Mouse (Mus musculus): ENCODE results near the gene Daam2. TPM values are rescaled to one million over a fixed set of nuclear protein-coding genes. Genes with fewer than 3 reads are reported as not detected.

Gene Daam2
- polyA plus RNA-seq, 1 experiment, result 13.2 TPM

GRCm38 (mm10) chr17:49428751-49429415 lies 135.3 kb downstream of the Daam2 start:
- TF ChIP-seq CTCF (conservative IDR thresholded peaks at IDR 0.05; ENCODE audit: insufficient read depth, insufficient read length, low read depth, low read length) (no peak), POLR2A (IDR thresholded peaks at IDR 0.05; ENCODE audit: low read depth, low read length) (no peak)
- DNase-seq, result peak; percentile 70
- Histone ChIP-seq H3K27me3 (replicated peaks; ENCODE audit: control insufficient read depth, insufficient read depth, low read length) (no peaks in the 10 kb centered on the region), H3K36me3 (ENCODE audit: control insufficient read depth, insufficient read depth, low read length) (no peaks in the 10 kb centered on the region), H3K4me3 (ENCODE audit: insufficient read depth, low read depth, low read length) (peak overlapping the region; percentile 87), H3K27ac (ENCODE audit: insufficient read depth, low read depth, low read length) (peak overlapping the region; percentile 78), H3K4me1 (ENCODE audit: control insufficient read depth, insufficient read depth, low read length) (peaks cover 28% of the 10 kb centered on the region)
- 12% methylated on average over 13 of the region's 13 CpGs for WGBS

DNA sequence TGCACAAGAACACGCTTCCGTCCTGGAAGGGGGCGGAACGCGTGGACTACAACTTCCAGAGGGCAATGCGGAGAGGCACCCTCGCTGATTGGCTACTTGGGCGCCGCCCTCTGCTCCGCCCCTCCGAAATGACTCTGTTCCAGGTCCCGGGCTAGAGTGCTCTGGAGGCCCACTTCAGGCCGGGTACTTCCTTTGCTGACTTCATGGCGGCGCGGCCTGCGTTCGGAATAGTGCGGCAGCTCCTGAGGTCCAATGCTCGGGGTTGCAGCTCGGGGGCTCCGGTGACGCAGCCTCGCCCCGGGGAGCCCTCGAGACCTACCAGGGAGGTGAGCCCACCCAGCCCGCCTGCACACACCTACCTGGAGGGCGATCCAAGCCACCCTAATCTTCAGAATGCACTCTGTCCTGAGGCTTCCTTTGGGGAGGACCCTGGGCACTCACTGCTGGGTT lies 135.9 kb downstream of the Daam2 start, which contains the start of gene Mocs1:
Gene Mocs1 (plus strand): TSS at position 124 of the 450 bp plus-strand sequence.
- under 1% methylated on average over 28 of the region's 28 CpGs for WGBS
- Histone ChIP-seq H3K4me1 (ENCODE audit: control insufficient read depth, insufficient read depth, low read length) (peaks cover 28% of the 10 kb centered on the region), H3K27ac (ENCODE audit: insufficient read depth, low read depth, low read length) (peak within 1 kb of the TSS; percentile 78), H3K4me3 (ENCODE audit: insufficient read depth, low read depth, low read length) (peak within 1 kb of the TSS; percentile 87), H3K27me3 (replicated peaks; ENCODE audit: control insufficient read depth, insufficient read depth, low read length) (no peaks in the 10 kb centered on the region), H3K36me3 (ENCODE audit: control insufficient read depth, insufficient read depth, low read length) (no peaks in the 10 kb centered on the region)
- TF ChIP-seq CTCF (conservative IDR thresholded peaks at IDR 0.05; ENCODE audit: insufficient read depth, insufficient read length, low read depth, low read length), result no peak
- peak; percentile 84 for TF ChIP-seq POLR2A (IDR thresholded peaks at IDR 0.05; ENCODE audit: low read depth, low read length)
- DNase-seq, result peak; percentile 98

GRCm38 (mm10) chr17:49427631-49428238 lies 136.4 kb downstream of the Daam2 start:
- 22% methylated on average over 9 of the region's 9 CpGs for WGBS
- Histone ChIP-seq H3K27me3 (replicated peaks; ENCODE audit: control insufficient read depth, insufficient read depth, low read length) (no peaks in the 10 kb centered on the region), H3K27ac (ENCODE audit: insufficient read depth, low read depth, low read length) (no peak overlapping the region), H3K4me3 (ENCODE audit: insufficient read depth, low read depth, low read length) (no peak overlapping the region), H3K36me3 (ENCODE audit: control insufficient read depth, insufficient read depth, low read length) (no peaks in the 10 kb centered on the region), H3K4me1 (ENCODE audit: control insufficient read depth, insufficient read depth, low read length) (peaks cover 23% of the 10 kb centered on the region)
- TF ChIP-seq POLR2A (IDR thresholded peaks at IDR 0.05; ENCODE audit: low read depth, low read length) (no peak), CTCF (conservative IDR thresholded peaks at IDR 0.05; ENCODE audit: insufficient read depth, insufficient read length, low read depth, low read length) (peak; percentile 25; the same call in 1 of the 2 replicates)
- DNase-seq, result no peak

GRCm38 (mm10) chr17:49423872-49424271 lies 140.3 kb downstream of the Daam2 start:
- no peaks in the 10 kb centered on the region for H3K27me3 ChIP-seq (replicated peaks; ENCODE audit: control insufficient read depth, insufficient read depth, low read length)
- H3K27ac ChIP-seq (ENCODE audit: insufficient read depth, low read depth, low read length), result no peak overlapping the region
- 93% methylated on average over 3 of the region's 3 CpGs for WGBS
- no peak for TF ChIP-seq CTCF (conservative IDR thresholded peaks at IDR 0.05; ENCODE audit: insufficient read depth, insufficient read length, low read depth, low read length)
- TF ChIP-seq POLR2A (IDR thresholded peaks at IDR 0.05; ENCODE audit: low read depth, low read length), result no peak
- no peak overlapping the region for H3K4me3 ChIP-seq (ENCODE audit: insufficient read depth, low read depth, low read length)
- no peak for DNase-seq
- no peaks in the 10 kb centered on the region for H3K4me1 ChIP-seq (ENCODE audit: control insufficient read depth, insufficient read depth, low read length)
- H3K36me3 ChIP-seq (ENCODE audit: control insufficient read depth, insufficient read depth, low read length), result no peaks in the 10 kb centered on the region

DNA sequence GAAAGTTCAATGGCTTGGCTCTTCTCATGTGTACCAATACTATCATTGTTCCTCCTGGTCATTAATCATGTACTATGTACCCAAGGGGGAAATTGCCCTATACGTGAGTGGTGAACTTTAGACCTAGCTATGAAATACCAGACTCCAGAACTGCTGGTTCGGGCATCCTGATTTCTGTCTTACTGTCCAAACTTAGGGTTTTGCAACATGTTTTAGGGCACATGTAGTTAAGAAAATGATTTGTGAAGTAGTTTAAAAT lies 141.1 kb downstream of the Daam2 start:
- WGBS, result 64% methylated on average over 2 of the region's 2 CpGs
- Histone ChIP-seq H3K36me3 (ENCODE audit: control insufficient read depth, insufficient read depth, low read length) (no peaks in the 10 kb centered on the region), H3K4me1 (ENCODE audit: control insufficient read depth, insufficient read depth, low read length) (no peaks in the 10 kb centered on the region), H3K27me3 (replicated peaks; ENCODE audit: control insufficient read depth, insufficient read depth, low read length) (no peaks in the 10 kb centered on the region), H3K4me3 (ENCODE audit: insufficient read depth, low read depth, low read length) (no peak overlapping the region), H3K27ac (ENCODE audit: insufficient read depth, low read depth, low read length) (no peak overlapping the region)
- TF ChIP-seq CTCF (conservative IDR thresholded peaks at IDR 0.05; ENCODE audit: insufficient read depth, insufficient read length, low read depth, low read length) (no peak), POLR2A (IDR thresholded peaks at IDR 0.05; ENCODE audit: low read depth, low read length) (no peak)
- no peak for DNase-seq

DNA sequence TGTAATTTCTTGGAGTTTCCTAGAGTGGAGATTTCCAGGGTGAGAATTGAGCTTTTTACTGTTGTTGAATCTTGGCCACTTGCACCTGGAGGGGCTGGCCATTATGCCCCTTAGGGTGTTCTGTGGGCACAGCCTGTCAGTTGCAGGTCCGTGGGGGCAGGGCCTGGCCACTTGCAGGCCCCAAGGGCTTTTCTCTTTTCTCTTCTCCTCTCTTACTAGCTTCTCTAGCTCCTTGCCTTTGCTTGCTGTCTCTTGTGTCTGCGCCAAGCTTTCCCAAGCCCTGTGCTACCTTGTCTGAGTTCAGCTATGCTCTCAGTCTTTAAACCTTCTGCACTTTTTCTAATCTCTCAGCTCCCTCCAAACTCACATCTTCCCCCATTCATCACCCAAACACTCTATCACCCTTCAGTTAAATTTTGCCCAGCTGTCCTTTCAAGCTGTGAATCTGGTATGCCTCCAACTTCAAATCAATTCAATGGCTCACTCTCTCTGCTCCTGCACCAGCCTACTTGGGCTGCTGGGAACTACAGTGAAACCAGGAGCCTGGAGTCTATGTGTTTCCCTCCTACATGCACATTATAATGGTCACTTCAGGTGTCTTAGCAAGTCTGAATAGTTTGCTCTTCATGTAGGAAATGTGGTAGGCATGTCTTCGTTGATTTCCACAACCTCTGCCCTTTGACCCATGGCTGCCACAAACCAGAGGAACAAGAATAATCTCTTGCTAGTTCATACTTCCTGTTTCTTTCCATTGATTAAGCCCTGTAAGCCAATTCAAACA lies 141.7 kb downstream of the Daam2 start:
- TF ChIP-seq POLR2A (IDR thresholded peaks at IDR 0.05; ENCODE audit: low read depth, low read length) (no peak), CTCF (conservative IDR thresholded peaks at IDR 0.05; ENCODE audit: insufficient read depth, insufficient read length, low read depth, low read length) (no peak)
- Histone ChIP-seq H3K4me1 (ENCODE audit: control insufficient read depth, insufficient read depth, low read length) (no peaks in the 10 kb centered on the region), H3K27ac (ENCODE audit: insufficient read depth, low read depth, low read length) (no peak overlapping the region), H3K27me3 (replicated peaks; ENCODE audit: control insufficient read depth, insufficient read depth, low read length) (no peaks in the 10 kb centered on the region), H3K4me3 (ENCODE audit: insufficient read depth, low read depth, low read length) (no peak overlapping the region), H3K36me3 (ENCODE audit: control insufficient read depth, insufficient read depth, low read length) (no peaks in the 10 kb centered on the region)
- 73% methylated on average over 3 of the region's 3 CpGs for WGBS
- DNase-seq, result no peak

DNA sequence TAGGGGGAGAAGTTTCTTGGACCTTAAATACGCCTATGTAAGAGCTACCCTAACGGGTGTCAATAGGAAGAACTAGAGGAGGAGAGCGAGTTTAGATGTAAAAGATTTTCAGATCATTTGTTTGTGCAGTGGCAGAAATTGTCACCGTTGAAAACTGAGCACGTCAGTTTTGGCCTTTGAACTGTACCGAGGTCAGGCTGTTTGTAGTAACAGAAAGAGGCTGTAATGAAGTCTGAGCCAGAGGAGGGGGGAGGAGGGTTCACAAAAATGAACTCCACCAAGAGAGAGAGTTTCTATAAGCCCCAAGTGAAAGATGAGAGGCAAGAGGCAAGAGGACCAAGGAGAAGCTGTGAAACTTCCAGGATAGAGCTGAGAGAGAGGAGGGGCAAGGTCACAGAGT lies 144.3 kb downstream of the Daam2 start:
- Histone ChIP-seq H3K4me3 (ENCODE audit: insufficient read depth, low read depth, low read length) (no peak overlapping the region), H3K27me3 (replicated peaks; ENCODE audit: control insufficient read depth, insufficient read depth, low read length) (no peaks in the 10 kb centered on the region), H3K27ac (ENCODE audit: insufficient read depth, low read depth, low read length) (no peak overlapping the region), H3K4me1 (ENCODE audit: control insufficient read depth, insufficient read depth, low read length) (no peaks in the 10 kb centered on the region), H3K36me3 (ENCODE audit: control insufficient read depth, insufficient read depth, low read length) (no peaks in the 10 kb centered on the region)
- 48% methylated on average over 6 of the region's 6 CpGs for WGBS
- TF ChIP-seq POLR2A (IDR thresholded peaks at IDR 0.05; ENCODE audit: low read depth, low read length), result no peak
- DNase-seq, result peak; percentile 45
